Mouse (Mus musculus): Measurements from ENCODE around the gene Pdk1. TPM values are rescaled to one million over a fixed set of nuclear protein-coding genes. Genes with fewer than 3 reads are reported as not detected.
A peak's percentile ranks its signal among the peaks of the same experiment; 100 is the strongest.

Pdk1 gene
- polyA plus RNA-seq, 1 experiment from 2014 or later, result 35.4 TPM

DNA sequence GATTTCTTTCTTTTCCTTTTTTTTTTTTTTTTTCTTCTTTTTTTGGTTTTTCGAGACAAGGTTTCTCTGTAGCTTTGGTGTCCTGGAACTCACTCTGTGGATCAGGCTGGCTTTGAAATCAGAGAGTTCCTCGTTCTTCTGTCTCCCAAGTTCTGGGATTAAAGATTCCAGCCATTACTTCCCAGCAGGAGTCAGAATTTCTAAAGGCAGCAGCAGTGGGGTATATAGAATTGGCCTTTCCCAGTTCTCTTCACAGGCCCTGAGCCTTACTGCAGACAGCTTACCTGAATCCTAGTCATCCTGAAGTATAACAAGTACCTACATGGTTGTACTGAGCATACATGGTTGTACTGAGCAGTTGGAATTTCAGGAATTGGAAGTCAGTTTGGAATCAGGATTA is 1.8 kb downstream of the Pdk1 start:
- Histone ChIP-seq H3K4me3 (ENCODE audit: low read depth, low read length) (no peak overlapping the region), H3K9ac (ENCODE audit: low read length) (no peak overlapping the region), H3K27me3 (ENCODE audit: control insufficient read depth, insufficient read depth, low read length) (no peaks in the 10 kb centered on the region), H3K9me3 (ENCODE audit: control insufficient read depth, low read length) (no peaks in the 10 kb centered on the region), H3K4me2 (replicated peaks; ENCODE audit: low read depth) (peak overlapping the region; percentile 91; the same call in 1 of the 2 replicates), H3K27ac (replicated peaks) (no peak overlapping the region), H3K36me3 (ENCODE audit: control insufficient read depth, insufficient read depth, low read length) (no peaks in the 10 kb centered on the region), H3K4me1 (replicated peaks; ENCODE audit: control insufficient read depth, insufficient read depth) (no peaks in the 10 kb centered on the region)
- no peak for TF ChIP-seq CTCF (IDR thresholded peaks at IDR 0.05; ENCODE audit: low read depth)
- TF ChIP-seq EP300 (optimal IDR thresholded peaks at IDR 0.05), result no peak
- ATAC-seq (ENCODE audit: low FRiP score, low TSS enrichment) (no peak), DNase-seq (ENCODE audit: low spot score) (no peak)
- WGBS, result 69% methylated on average over 2 of the region's 2 CpGs

DNA sequence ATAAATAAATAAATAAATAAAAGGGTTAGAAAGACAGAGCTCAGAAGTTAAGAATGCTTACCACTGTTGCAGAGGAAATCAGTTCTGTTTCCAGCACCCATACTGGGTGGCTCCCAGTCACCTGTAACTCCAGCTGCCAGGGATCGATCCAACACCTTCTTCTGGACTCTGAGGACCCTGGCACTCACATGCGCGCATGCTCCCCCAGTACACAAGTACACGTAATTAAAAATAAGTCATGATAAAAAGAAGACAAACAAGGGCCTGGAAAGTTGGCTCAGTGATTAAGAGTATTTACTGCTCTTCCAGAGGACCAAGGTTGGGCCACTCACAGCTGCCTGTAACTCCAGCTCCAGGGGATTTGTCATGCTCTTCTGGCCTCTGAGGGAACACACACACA is 4.8 kb downstream of the Pdk1 start:
- H3K27me3 ChIP-seq (ENCODE audit: control insufficient read depth, insufficient read depth, low read length), result no peaks in the 10 kb centered on the region
- H3K4me3 ChIP-seq (ENCODE audit: low read depth, low read length), result no peak overlapping the region
- no peak overlapping the region for H3K9ac ChIP-seq (ENCODE audit: low read length)
- H3K36me3 ChIP-seq (ENCODE audit: control insufficient read depth, insufficient read depth, low read length), result peaks cover 3% of the 10 kb centered on the region; the same call in 1 of the 2 replicates
- no peaks in the 10 kb centered on the region for H3K9me3 ChIP-seq (ENCODE audit: control insufficient read depth, low read length)
- ATAC-seq (ENCODE audit: low FRiP score, low TSS enrichment), result no peak
- no peaks in the 10 kb centered on the region for H3K4me1 ChIP-seq (replicated peaks; ENCODE audit: control insufficient read depth, insufficient read depth)
- no peak overlapping the region for H3K27ac ChIP-seq (replicated peaks)
- no peak for DNase-seq (ENCODE audit: low spot score)
- 90% methylated on average over 4 of the region's 4 CpGs for WGBS
- TF ChIP-seq EP300 (optimal IDR thresholded peaks at IDR 0.05), result no peak
- TF ChIP-seq CTCF (IDR thresholded peaks at IDR 0.05; ENCODE audit: low read depth), result no peak
- H3K4me2 ChIP-seq (replicated peaks; ENCODE audit: low read depth), result no peak overlapping the region

DNA sequence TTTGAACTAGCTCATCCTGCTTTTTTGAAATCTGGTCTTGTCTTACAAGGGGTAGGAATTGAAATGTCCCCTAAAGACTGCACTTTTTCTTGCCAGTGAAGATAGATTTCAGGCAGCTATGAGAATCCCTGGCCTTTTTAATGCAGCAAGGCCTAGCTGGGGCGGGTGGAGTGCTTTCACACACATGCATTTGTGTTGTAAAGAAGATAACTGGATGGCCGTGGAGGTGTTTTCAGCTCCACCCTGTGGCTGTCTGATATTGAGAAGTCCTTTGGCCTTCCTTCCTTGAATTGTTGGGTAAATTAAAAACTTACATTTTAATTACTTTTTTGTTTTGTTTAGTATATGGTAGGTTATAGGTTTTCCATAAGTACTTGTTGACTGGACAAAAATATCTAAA is 5.4 kb downstream of the Pdk1 start:
- no peaks in the 10 kb centered on the region for H3K9me3 ChIP-seq (ENCODE audit: control insufficient read depth, low read length)
- no peak overlapping the region for H3K9ac ChIP-seq (ENCODE audit: low read length)
- H3K4me2 ChIP-seq (replicated peaks; ENCODE audit: low read depth), result no peak overlapping the region
- H3K27ac ChIP-seq (replicated peaks), result no peak overlapping the region
- H3K4me1 ChIP-seq (replicated peaks; ENCODE audit: control insufficient read depth, insufficient read depth), result no peaks in the 10 kb centered on the region
- H3K4me3 ChIP-seq (ENCODE audit: low read depth, low read length), result no peak overlapping the region
- TF ChIP-seq CTCF (IDR thresholded peaks at IDR 0.05; ENCODE audit: low read depth) (peak; percentile 20; the same call in 1 of the 2 replicates), EP300 (optimal IDR thresholded peaks at IDR 0.05) (no peak)
- ATAC-seq (ENCODE audit: low FRiP score, low TSS enrichment) (no peak), DNase-seq (ENCODE audit: low spot score) (no peak)
- 64% methylated on average over 2 of the region's 2 CpGs for WGBS
- peaks cover 3% of the 10 kb centered on the region; the same call in 1 of the 2 replicates for H3K36me3 ChIP-seq (ENCODE audit: control insufficient read depth, insufficient read depth, low read length)
- H3K27me3 ChIP-seq (ENCODE audit: control insufficient read depth, insufficient read depth, low read length), result no peaks in the 10 kb centered on the region

DNA sequence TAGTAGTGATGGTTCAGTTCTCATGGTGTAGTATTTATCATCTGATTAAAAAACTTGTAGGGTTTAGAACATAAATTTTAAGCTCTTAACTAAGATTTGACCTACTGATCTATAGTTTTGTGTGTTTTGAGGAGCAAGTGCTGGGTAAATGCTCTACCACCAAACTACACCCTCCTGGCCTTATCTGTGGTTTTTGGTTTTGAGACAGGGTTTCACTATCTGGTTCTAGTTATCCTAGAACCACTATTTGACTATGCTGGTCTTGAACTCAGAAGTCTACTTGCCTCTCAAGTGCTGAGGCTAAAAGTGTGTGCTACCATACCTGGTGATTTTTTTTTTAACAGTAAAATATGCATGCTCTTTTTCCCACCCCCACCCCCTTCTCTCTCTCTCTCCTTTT is 5.9 kb downstream of the Pdk1 start:
- no peaks in the 10 kb centered on the region for H3K4me1 ChIP-seq (replicated peaks; ENCODE audit: control insufficient read depth, insufficient read depth)
- H3K36me3 ChIP-seq (ENCODE audit: control insufficient read depth, insufficient read depth, low read length), result peaks cover 3% of the 10 kb centered on the region; the same call in 1 of the 2 replicates
- DNase-seq (ENCODE audit: low spot score) (no peak), ATAC-seq (ENCODE audit: low FRiP score, low TSS enrichment) (no peak)
- H3K9ac ChIP-seq (ENCODE audit: low read length), result no peak overlapping the region
- H3K4me2 ChIP-seq (replicated peaks; ENCODE audit: low read depth), result no peak overlapping the region
- H3K9me3 ChIP-seq (ENCODE audit: control insufficient read depth, low read length), result no peaks in the 10 kb centered on the region
- H3K4me3 ChIP-seq (ENCODE audit: low read depth, low read length), result no peak overlapping the region
- TF ChIP-seq EP300 (optimal IDR thresholded peaks at IDR 0.05), result no peak
- no peak for TF ChIP-seq CTCF (IDR thresholded peaks at IDR 0.05; ENCODE audit: low read depth)
- H3K27me3 ChIP-seq (ENCODE audit: control insufficient read depth, insufficient read depth, low read length), result no peaks in the 10 kb centered on the region
- no peak overlapping the region for H3K27ac ChIP-seq (replicated peaks)

DNA sequence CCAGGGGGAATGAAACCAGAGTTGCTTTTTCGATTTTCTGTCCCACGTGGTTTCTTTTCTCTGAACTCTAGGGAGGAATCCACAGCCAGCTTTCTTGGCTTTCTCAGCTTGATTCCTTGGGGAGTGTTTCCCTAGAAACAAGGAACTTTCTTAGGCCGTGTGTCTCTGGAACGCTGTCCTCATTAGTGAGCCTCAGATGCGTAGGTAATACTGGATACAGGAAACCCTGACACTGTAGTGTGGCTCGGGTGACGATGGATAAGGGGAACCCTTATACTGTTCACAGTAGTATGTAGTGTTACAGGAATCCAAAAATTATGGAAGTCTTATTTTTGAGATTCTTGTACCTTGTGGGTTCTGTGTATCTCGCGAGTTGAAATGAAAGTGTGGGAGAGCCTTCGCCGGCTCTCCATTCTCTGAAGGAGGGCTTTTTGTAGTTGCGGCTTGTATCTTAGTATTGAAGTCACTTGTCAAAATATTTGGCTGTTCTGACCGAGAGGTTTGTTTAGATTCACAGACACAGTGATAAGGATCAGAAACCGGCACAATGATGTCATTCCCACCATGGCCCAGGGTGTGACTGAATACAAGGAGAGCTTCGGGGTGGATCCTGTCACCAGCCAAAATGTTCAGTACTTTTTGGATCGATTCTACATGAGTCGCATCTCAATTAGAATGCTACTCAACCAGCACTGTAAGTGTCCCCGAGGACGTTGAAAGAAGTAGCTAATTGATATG is 10.1 kb downstream of the Pdk1 start:
- no peak for DNase-seq (ENCODE audit: low spot score)

DNA sequence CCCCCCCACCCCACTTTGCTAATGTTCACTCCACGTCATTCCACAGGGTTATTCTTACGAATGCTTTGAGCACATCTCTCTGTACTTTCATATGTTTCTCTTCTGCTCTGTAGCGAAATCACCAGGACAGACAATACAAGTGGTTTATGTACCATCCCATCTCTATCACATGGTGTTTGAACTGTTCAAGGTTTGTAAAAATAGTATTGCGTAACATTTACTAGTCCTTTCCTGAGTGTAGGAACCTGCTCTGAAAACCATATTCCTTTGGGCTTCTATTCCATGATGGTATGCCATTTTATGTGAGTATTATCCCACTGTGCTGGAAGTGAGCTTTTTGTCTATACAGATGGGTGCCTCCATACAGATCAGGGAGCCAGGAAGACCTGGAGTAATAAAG is 14.2 kb downstream of the Pdk1 start:
- H3K9me3 ChIP-seq (ENCODE audit: control insufficient read depth, low read length), result no peaks in the 10 kb centered on the region
- no peak for DNase-seq (ENCODE audit: low spot score)
- TF ChIP-seq EP300 (optimal IDR thresholded peaks at IDR 0.05) (no peak), CTCF (IDR thresholded peaks at IDR 0.05; ENCODE audit: low read depth) (no peak)
- H3K4me2 ChIP-seq (replicated peaks; ENCODE audit: low read depth), result no peak overlapping the region
- no peak for ATAC-seq (ENCODE audit: low FRiP score, low TSS enrichment)
- 92% methylated on average over 4 of the region's 4 CpGs for WGBS
- no peak overlapping the region for H3K9ac ChIP-seq (ENCODE audit: low read length)
- no peak overlapping the region for H3K27ac ChIP-seq (replicated peaks)
- H3K27me3 ChIP-seq (ENCODE audit: control insufficient read depth, insufficient read depth, low read length), result no peaks in the 10 kb centered on the region
- H3K4me3 ChIP-seq (ENCODE audit: low read depth, low read length), result no peak overlapping the region
- H3K36me3 ChIP-seq (ENCODE audit: control insufficient read depth, insufficient read depth, low read length), result peaks cover 11% of the 10 kb centered on the region
- H3K4me1 ChIP-seq (replicated peaks; ENCODE audit: control insufficient read depth, insufficient read depth), result no peaks in the 10 kb centered on the region

More for the DNA sequence above, 10.1 kb downstream of the Pdk1 start:
- Histone ChIP-seq H3K27ac (replicated peaks) (no peak overlapping the region), H3K4me1 (replicated peaks; ENCODE audit: control insufficient read depth, insufficient read depth) (no peaks in the 10 kb centered on the region), H3K9ac (ENCODE audit: low read length) (no peak overlapping the region), H3K4me2 (replicated peaks; ENCODE audit: low read depth) (no peak overlapping the region), H3K4me3 (ENCODE audit: low read depth, low read length) (no peak overlapping the region), H3K36me3 (ENCODE audit: control insufficient read depth, insufficient read depth, low read length) (peaks cover 8% of the 10 kb centered on the region; the same call in 1 of the 2 replicates), H3K27me3 (ENCODE audit: control insufficient read depth, insufficient read depth, low read length) (no peaks in the 10 kb centered on the region), H3K9me3 (ENCODE audit: control insufficient read depth, low read length) (no peaks in the 10 kb centered on the region)
- WGBS, result 79% methylated on average over 19 of the region's 19 CpGs
- ATAC-seq (ENCODE audit: low FRiP score, low TSS enrichment), result no peak
- TF ChIP-seq CTCF (IDR thresholded peaks at IDR 0.05; ENCODE audit: low read depth), result no peak

All from stomach, postnatal 0 days (tissue).